Mouse (Mus musculus) C2C12 (cell line): Measurements from ENCODE around the gene Irak3. TPM values are rescaled to one million over a fixed set of nuclear protein-coding genes. Genes with fewer than 3 reads are reported as not detected.

ENCODE experiments used
- H3K27me3 ChIP-seq: one replicate; pipeline ENCODE4 v1.6.1; 2011; ENCODE audit not compliant: control insufficient read depth, insufficient read depth, insufficient read length
- H3K36me3 ChIP-seq: one replicate; pipeline ENCODE4 v1.6.1; 2011; ENCODE audit not compliant: control insufficient read depth, insufficient read depth
- H3K4me3 ChIP-seq: one replicate; pipeline ENCODE4 v1.5.1; 2011; ENCODE audit warnings: mild to moderate bottlenecking, control low read depth; ENCODE audit not compliant: poor library complexity, insufficient read depth, severe bottlenecking
- H3K79me2 ChIP-seq: one replicate; pipeline ENCODE4 v1.6.1; 2011; ENCODE audit not compliant: control insufficient read depth, insufficient read depth
- H3K79me3 ChIP-seq: one replicate; pipeline ENCODE4 v1.6.1; 2011; ENCODE audit warnings: low read depth, control low read depth
- H3ac ChIP-seq: one replicate; pipeline ENCODE3; 2011; ENCODE audit warnings: low read depth; ENCODE audit not compliant: control insufficient read depth, insufficient read length
- CEBPB ChIP-seq: IDR thresholded peaks from one replicate; pipeline ENCODE4 v1.6.1; 2011; ENCODE audit warnings: low read depth, mild to moderate bottlenecking, control low read depth, moderate library complexity
- CTCF ChIP-seq: IDR thresholded peaks from one replicate; pipeline ENCODE4 v1.5.1; 2011; ENCODE audit not compliant: control insufficient read depth, insufficient read depth, insufficient read length
- FOSL1 ChIP-seq: IDR thresholded peaks from one replicate; pipeline ENCODE4 v1.8.0; 2011; ENCODE audit warnings: mild to moderate bottlenecking, low read length; ENCODE audit not compliant: poor library complexity, insufficient read depth, severe bottlenecking
- MAX ChIP-seq: IDR thresholded peaks from one replicate; pipeline ENCODE4 v1.6.1; 2011; ENCODE audit warnings: mild to moderate bottlenecking, control low read depth
- MYOD1 ChIP-seq: IDR thresholded peaks from one replicate; pipeline ENCODE4 v1.6.1; 2011; ENCODE audit warnings: low read depth; ENCODE audit not compliant: control insufficient read depth, insufficient read length
- MYOG ChIP-seq: IDR thresholded peaks from one replicate; pipeline ENCODE4 v1.6.1; 2011; ENCODE audit not compliant: control insufficient read depth, insufficient read length; ENCODE audit errors: extremely low read depth
- USF1 ChIP-seq: IDR thresholded peaks from one replicate; pipeline ENCODE4 v1.6.1; 2011; ENCODE audit warnings: low read depth, mild to moderate bottlenecking, control low read depth, moderate library complexity
- polyA plus RNA-seq: library from polyadenylated mRNA; unstranded; fragments of >200 nt; fragmentation: generic; extraction: Trizol; gene quantifications from one replicate; pipeline ENCODE4 v1.2.1, GENCODE M21; 2012; ENCODE audit warnings: missing spikeins

Irak3 gene
- polyA plus RNA-seq, 1 experiment, result 0.27 TPM

DNA sequence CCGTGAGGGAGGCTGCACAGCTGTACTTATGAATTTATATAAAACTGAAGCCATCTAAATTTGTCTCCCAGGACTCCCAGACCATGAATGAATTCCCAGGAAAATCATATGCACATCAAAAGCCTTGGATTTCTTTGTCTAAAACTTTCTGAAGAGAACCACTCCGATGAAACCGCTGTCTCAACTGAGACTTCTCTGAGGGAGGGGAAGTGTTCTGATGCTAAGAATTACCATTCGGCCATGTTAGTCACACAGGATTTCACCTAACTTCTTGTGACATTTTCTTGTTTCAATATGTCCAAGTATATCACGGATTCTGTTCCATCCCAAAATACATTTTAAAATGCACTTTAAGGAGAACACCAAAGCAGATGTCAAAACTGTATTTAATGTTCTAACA is 32.1 kb downstream of the Irak3 start:
- H3ac ChIP-seq, result no peak overlapping the region
- no peaks in the 10 kb centered on the region for H3K36me3 ChIP-seq
- TF ChIP-seq MYOD1 (no peak), MAX (no peak), FOSL1 (no peak), CEBPB (no peak), CTCF (no peak), USF1 (no peak), MYOG (no peak)
- no peaks in the 10 kb centered on the region for H3K79me3 ChIP-seq
- no peaks in the 10 kb centered on the region for H3K79me2 ChIP-seq
- no peak overlapping the region for H3K4me3 ChIP-seq
- H3K27me3 ChIP-seq, result no peaks in the 10 kb centered on the region

- no peak for TF ChIP-seq FOSL1
- H3K79me3 ChIP-seq, result no peaks in the 10 kb centered on the region
- H3K79me2 ChIP-seq, result no peaks in the 10 kb centered on the region
- no peak overlapping the region for H3ac ChIP-seq
- no peak overlapping the region for H3K4me3 ChIP-seq
- no peaks in the 10 kb centered on the region for H3K27me3 ChIP-seq
- no peaks in the 10 kb centered on the region for H3K36me3 ChIP-seq
Measured at GRCm38 (mm10) chr10:120169064-120169463, 32.9 kb downstream of the Irak3 start.

- Histone ChIP-seq H3K36me3 (no peaks in the 10 kb centered on the region), H3K79me3 (no peaks in the 10 kb centered on the region)
- no peak for TF ChIP-seq MYOG
- TF ChIP-seq FOSL1, result no peak
- TF ChIP-seq USF1, result no peak
- TF ChIP-seq MYOD1, result no peak
- TF ChIP-seq CEBPB, result no peak
- TF ChIP-seq CTCF, result no peak
- TF ChIP-seq MAX, result no peak
Measured at GRCm38 (mm10) chr10:120168070-120168469, 33.9 kb downstream of the Irak3 start.

DNA sequence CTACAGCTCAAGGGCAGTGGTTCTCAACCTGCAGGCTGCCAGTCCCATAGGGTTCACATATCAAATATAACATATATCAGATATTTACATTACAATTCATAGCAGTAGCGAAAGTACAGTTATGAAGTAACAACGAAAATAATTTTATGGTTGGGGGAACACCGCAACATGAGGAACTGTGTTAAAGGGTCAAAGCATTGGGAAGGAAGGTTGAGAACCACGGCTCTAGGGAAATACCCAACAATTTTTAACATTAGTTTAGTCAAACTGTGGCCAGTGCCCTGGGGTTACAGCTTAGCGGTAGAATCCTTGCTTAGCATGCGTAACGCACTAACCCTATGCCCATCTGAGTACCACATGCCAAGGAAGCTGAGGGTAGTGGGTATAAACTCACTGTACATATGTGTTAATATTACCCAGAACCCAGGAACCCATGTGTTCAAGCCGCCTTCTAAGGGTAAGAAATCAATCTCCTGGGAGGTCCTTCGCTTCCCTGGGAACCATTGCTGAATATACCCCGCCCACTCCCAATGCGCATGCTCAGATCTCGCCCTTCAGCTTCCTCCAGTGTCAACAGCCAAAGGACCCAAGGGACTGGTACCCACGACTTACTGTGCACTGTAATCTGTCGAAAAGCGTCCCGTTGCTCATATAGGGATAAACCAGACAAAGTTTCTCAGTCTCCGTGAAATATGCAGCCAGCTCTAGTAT is 36.0 kb downstream of the Irak3 start:
- Histone ChIP-seq H3ac (no peak overlapping the region), H3K79me3 (no peaks in the 10 kb centered on the region), H3K4me3 (no peak overlapping the region)

More at GRCm38 (mm10) chr10:120168070-120168469, 33.9 kb downstream of the Irak3 start:
- H3ac ChIP-seq, result no peak overlapping the region
- H3K4me3 ChIP-seq, result no peak overlapping the region
- no peaks in the 10 kb centered on the region for H3K27me3 ChIP-seq
- H3K79me2 ChIP-seq, result no peaks in the 10 kb centered on the region

DNA sequence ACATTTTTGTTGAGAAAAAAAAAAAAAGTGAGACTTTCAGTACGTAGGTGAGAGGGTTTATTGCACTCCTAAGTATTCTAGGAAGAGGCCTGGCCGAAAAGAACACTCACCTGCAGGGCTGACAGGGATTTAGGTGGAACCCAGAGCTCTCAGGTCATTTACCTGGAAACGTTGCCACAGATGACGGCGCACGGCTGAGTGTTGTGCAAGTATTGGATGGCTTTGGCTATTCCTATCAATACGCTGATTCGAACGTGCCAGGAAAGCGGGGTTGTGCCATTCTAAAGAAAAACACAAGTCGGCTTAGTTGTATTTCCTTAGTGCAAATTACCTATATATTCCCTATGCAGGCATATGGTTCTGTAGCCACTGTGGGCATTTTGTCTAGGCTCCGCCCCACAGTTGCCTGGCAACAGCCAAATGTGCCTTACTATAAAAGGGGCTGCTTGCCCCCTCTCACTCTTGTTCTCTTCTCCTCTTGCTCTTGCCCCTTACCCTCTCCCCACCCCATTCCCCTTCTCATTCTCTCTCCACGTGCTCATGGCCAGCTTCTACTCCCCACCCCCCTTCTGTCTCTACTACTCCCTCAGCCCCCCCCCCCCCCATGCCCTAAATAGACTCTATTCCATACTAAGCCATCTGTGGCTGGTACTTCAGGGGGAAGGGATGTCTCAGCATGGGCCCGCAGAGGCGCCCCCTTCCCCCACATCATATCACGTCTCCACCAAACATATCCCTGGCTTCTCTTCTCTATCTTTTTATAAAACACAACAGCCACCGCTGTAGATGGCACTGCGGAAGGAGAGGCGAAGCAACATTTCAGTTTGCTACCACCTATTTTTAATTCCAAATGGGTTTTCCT is 36.8 kb downstream of the Irak3 start:
- H3K79me3 ChIP-seq, result no peaks in the 10 kb centered on the region
- H3K36me3 ChIP-seq, result no peaks in the 10 kb centered on the region
- TF ChIP-seq CEBPB (no peak), CTCF (no peak), USF1 (no peak), MYOD1 (no peak), MYOG (no peak), MAX (no peak), FOSL1 (no peak)

More for the DNA sequence above, 36.0 kb downstream of the Irak3 start:
- no peaks in the 10 kb centered on the region for H3K36me3 ChIP-seq
- no peaks in the 10 kb centered on the region for H3K79me2 ChIP-seq
- H3K27me3 ChIP-seq, result no peaks in the 10 kb centered on the region
- TF ChIP-seq FOSL1 (no peak), CEBPB (no peak), CTCF (no peak), MAX (no peak), MYOG (no peak)

More for the DNA sequence above, 36.8 kb downstream of the Irak3 start:
- Histone ChIP-seq H3K4me3 (no peak overlapping the region), H3K27me3 (no peaks in the 10 kb centered on the region), H3K79me2 (no peaks in the 10 kb centered on the region), H3ac (no peak overlapping the region)
